Comparison of ENCODE assay signal across 18 mouse cellular contexts in genomic region chr7:18245047-18245446, GRCm38 (mm10). TPM values are rescaled to one million over a fixed set of nuclear protein-coding genes. Genes with fewer than 3 reads are reported as not detected.
DNase-seq lines count a peak whose midpoint lies in the region.
"Had no signal": no experiment of that assay in that cellular context is flagged by ENCODE, and none has a peak within 500 bp of the region (broad histone marks: within the 10 kb centered on the region; RNA-seq: fewer than 3 reads in every experiment).

Mill1 (plus strand) TSS chr7:18245347.

- peak; percentile 23 for DNase-seq in heart, adult 11 months
- no peak for DNase-seq in heart, postnatal 4 days
- DNase-seq: adrenal gland, adult 2 months; adrenal gland, adult 8-10 months; adrenal gland, postnatal 10 days; adrenal gland, postnatal 14 days; adrenal gland, postnatal 25 days; adrenal gland, postnatal 36 days; B cell, adult 2 months; cerebellum, adult 11 months; cerebellum, adult 11-12 months; cerebellum, adult 18-20 months; cerebellum, adult 2 months had no signal

RNA-seq across cellular contexts. Expression of gene Mill1, which starts in this region (rescaled TPM):
- total RNA-seq in heart, postnatal 4 days (2021): not detected
- total RNA-seq: adrenal gland, adult 18-20 months; adrenal gland, adult 2 months; adrenal gland, adult 8-10 months; adrenal gland, postnatal 10 days; adrenal gland, postnatal 14 days; adrenal gland, postnatal 25 days; adrenal gland, postnatal 36 days; adrenal gland, postnatal 4 days; CH12.LX; ES-E14; MEL had no signal
